ENCODE assay signal across 7 mouse cellular contexts in the genomic region with DNA sequence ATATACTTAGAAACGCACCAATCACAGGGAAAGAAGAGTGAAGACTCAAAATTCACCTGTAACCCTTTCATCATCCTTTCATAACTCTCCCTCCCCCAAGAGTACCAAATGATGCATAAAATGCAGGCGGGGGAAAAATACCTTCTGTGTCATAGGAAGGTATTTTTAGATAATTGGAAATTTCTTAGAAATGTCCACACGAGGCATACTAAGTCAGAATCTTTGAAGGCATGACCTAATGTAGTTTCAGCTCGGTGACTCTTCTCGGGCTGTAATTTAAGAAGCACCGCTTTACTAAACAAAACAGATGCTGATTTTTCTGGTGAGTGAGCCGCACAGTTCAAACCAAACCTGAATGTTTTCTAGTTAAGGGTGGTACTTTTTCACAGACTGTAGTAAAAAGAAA. TPM values are rescaled to one million over a fixed set of nuclear protein-coding genes. Genes with fewer than 3 reads are reported as not detected.
A peak's percentile ranks its signal among the peaks of the same experiment; 100 is the strongest.
DNase-seq lines count a peak whose midpoint lies in the region; ATAC-seq lines count a peak whose summit lies in the region.

A gene (plus strand): TSS at position 304 of the 406 bp plus-strand sequence.

- H3K36me3 ChIP-seq in forebrain, embryonic 11.5 days (ENCODE audit: control insufficient read depth, insufficient read depth, low read length): no peaks in the 10 kb centered on the region
- H3K36me3 ChIP-seq in intestine, embryonic 16.5 days (ENCODE audit: control insufficient read depth, insufficient read depth, low read length): no peaks in the 10 kb centered on the region
- no peaks in the 10 kb centered on the region for H3K36me3 ChIP-seq in neural tube, embryonic 13.5 days

- no peak for ATAC-seq in forebrain, embryonic 11.5 days (replicated peaks; ENCODE audit: low FRiP score)
- ATAC-seq in intestine, embryonic 16.5 days: no peak
- ATAC-seq in neural tube, embryonic 13.5 days (ENCODE audit: low read depth): no peak

- peak within 1 kb of the TSS; percentile 52 for H3K4me3 ChIP-seq in forebrain, embryonic 11.5 days (ENCODE audit: low read depth, low read length)
- H3K4me3 ChIP-seq in intestine, embryonic 16.5 days (ENCODE audit: low read length): peak within 1 kb of the TSS; percentile 72
- peak within 1 kb of the TSS; percentile 67 for H3K4me3 ChIP-seq in neural tube, embryonic 13.5 days

- peak within 1 kb of the TSS; percentile 65 for H3K27ac ChIP-seq in forebrain, embryonic 11.5 days (ENCODE audit: low read depth, low read length)
- peak within 1 kb of the TSS; percentile 99 for H3K27ac ChIP-seq in intestine, embryonic 16.5 days (ENCODE audit: low read length)
- H3K27ac ChIP-seq in neural tube, embryonic 13.5 days (replicated peaks): peak within 1 kb of the TSS; percentile 20

- whole genome bisulfite sequencing in forebrain, embryonic 11.5 days: 37% methylated on average over 7 of the region's 7 CpGs
- 44% methylated on average over 7 of the region's 7 CpGs for WGBS in intestine, embryonic 16.5 days
- WGBS in neural tube, embryonic 13.5 days: 38% methylated on average over 7 of the region's 7 CpGs

- no peaks in the 10 kb centered on the region for H3K27me3 ChIP-seq in forebrain, embryonic 11.5 days (ENCODE audit: control insufficient read depth, insufficient read depth, low read length)
- H3K27me3 ChIP-seq in intestine, embryonic 16.5 days (replicated peaks; ENCODE audit: control insufficient read depth, insufficient read depth, low read length): no peaks in the 10 kb centered on the region
- 0 out of 2 replicates have a peak, but pooled peaks cover 5% of the 10 kb centered on the region for H3K27me3 ChIP-seq in neural tube, embryonic 13.5 days

- DNase-seq in thymus, postnatal 0 days (ENCODE audit: low spot score): no peak
- DNase-seq in thymus, postnatal 10 days (ENCODE audit: low spot score in 2 of 2): no peak
- DNase-seq in forebrain, embryonic 11.5 days (ENCODE audit: low spot score): no peak
- DNase-seq in urinary bladder, postnatal 4 days (ENCODE audit: low spot score in 2 of 2): no peak
- DNase-seq in urinary bladder, adult 2 months (ENCODE audit: low spot score): no peak

- H3K4me2 ChIP-seq in forebrain, embryonic 11.5 days (ENCODE audit: low read depth, low read length, severe bottlenecking): peak within 1 kb of the TSS; percentile 54
- peak within 1 kb of the TSS; percentile 75 for H3K4me2 ChIP-seq in intestine, embryonic 16.5 days (ENCODE audit: low read depth, low read length)
- peak within 1 kb of the TSS; percentile 71 for H3K4me2 ChIP-seq in neural tube, embryonic 13.5 days

- no peaks in the 10 kb centered on the region for H3K9me3 ChIP-seq in forebrain, embryonic 11.5 days (ENCODE audit: control insufficient read depth, low read length)
- no peaks in the 10 kb centered on the region for H3K9me3 ChIP-seq in intestine, embryonic 16.5 days (ENCODE audit: control insufficient read depth, low read length)
- H3K9me3 ChIP-seq in neural tube, embryonic 13.5 days: no peaks in the 10 kb centered on the region

- H3K9ac ChIP-seq in forebrain, embryonic 11.5 days (ENCODE audit: low read length): peak within 1 kb of the TSS; percentile 71
- peak within 1 kb of the TSS; percentile 82 for H3K9ac ChIP-seq in intestine, embryonic 16.5 days (ENCODE audit: low read depth, low read length)
- H3K9ac ChIP-seq in neural tube, embryonic 13.5 days: peak within 1 kb of the TSS; percentile 76

- H3K4me1 ChIP-seq in forebrain, embryonic 11.5 days (replicated peaks; ENCODE audit: control insufficient read depth, insufficient read depth, low read length): peaks cover 2% of the 10 kb centered on the region; the same call in 1 of the 2 replicates
- peaks cover 3% of the 10 kb centered on the region; the same call in 1 of the 2 replicates for H3K4me1 ChIP-seq in intestine, embryonic 16.5 days (ENCODE audit: control insufficient read depth, insufficient read depth, low read length)
- H3K4me1 ChIP-seq in neural tube, embryonic 13.5 days (replicated peaks): peaks cover 12% of the 10 kb centered on the region

RNA-seq across cellular contexts. Expression of the gene that starts here (rescaled TPM):
- polyA plus RNA-seq in thymus, postnatal 0 days (2015; fragmentation: Nextera tagmentation; extraction: Ambion mirVana): 22.3 and 23.3 TPM in 2 replicates
- polyA plus RNA-seq in forebrain, embryonic 11.5 days (2014; fragmentation: Nextera tagmentation; extraction: Ambion mirVana): 31.5 and 32.4 TPM in 2 replicates
- 129 and 139 TPM in 2 replicates for polyA plus RNA-seq in intestine, embryonic 16.5 days (2015; fragmentation: Nextera tagmentation; extraction: Ambion mirVana)
- 10.6 and 10.9 TPM in 2 replicates for polyA plus RNA-seq in neural tube, embryonic 13.5 days (2015; fragmentation: Nextera tagmentation; extraction: Ambion mirVana)
- polyA plus RNA-seq in urinary bladder, adult 2 months (2012; rRNA removed): 7.6 and 9.5 TPM in 2 replicates

Comparison
In these comparisons a context has a peak if more than half of its experiments do, and no peak if none do; other contexts are left out.
1. H3K27ac ChIP-seq: peak in every context shown above with its lines; median percentile 99 in intestine, embryonic 16.5 days; 65 in forebrain, embryonic 11.5 days; 20 in neural tube, embryonic 13.5 days.